Mouse (Mus musculus) myocyte (in vitro differentiated cells): Measurements from ENCODE around the gene Bean1. TPM values are rescaled to one million over a fixed set of nuclear protein-coding genes. Genes with fewer than 3 reads are reported as not detected.
A peak's percentile ranks its signal among the peaks of the same experiment; 100 is the strongest.

Experiments
- H3K27me3 ChIP-seq: one replicate; pipeline ENCODE4 v1.6.1; 2011; ENCODE audit not compliant: control insufficient read depth, insufficient read depth, insufficient read length
- H3K36me3 ChIP-seq: one replicate; pipeline ENCODE4 v1.6.1; 2011; ENCODE audit not compliant: control insufficient read depth, insufficient read depth
- H3K4me2 ChIP-seq: one replicate; pipeline ENCODE4 v1.6.1; 2011; ENCODE audit warnings: low read depth, control low read depth
- H3K4me3 ChIP-seq: one replicate; pipeline ENCODE4 v1.5.1; 2011; ENCODE audit warnings: mild to moderate bottlenecking, control low read depth, moderate library complexity
- H3K79me2 ChIP-seq: one replicate; pipeline ENCODE4 v1.6.1; 2011; ENCODE audit not compliant: control insufficient read depth, insufficient read depth
- H3ac ChIP-seq: one replicate; pipeline ENCODE4 v1.6.1; 2011; ENCODE audit not compliant: control insufficient read depth, insufficient read length
- CEBPB ChIP-seq: IDR thresholded peaks from 2 replicates; pipeline ENCODE4 v1.6.1; 2011; ENCODE audit warnings: mild to moderate bottlenecking, moderate library complexity; ENCODE audit not compliant: poor library complexity, insufficient read depth, severe bottlenecking
- E2F4 ChIP-seq: IDR thresholded peaks from one replicate; pipeline ENCODE4 v1.6.1; 2011; ENCODE audit warnings: mild to moderate bottlenecking, control low read depth, moderate library complexity; ENCODE audit not compliant: insufficient read depth
- MAX ChIP-seq: IDR thresholded peaks from one replicate; pipeline ENCODE4 v1.6.1; 2011; ENCODE audit warnings: low read depth, mild to moderate bottlenecking, control low read depth
- MYOD1 ChIP-seq, 3 experiments: IDR thresholded peaks; one replicate each; pipeline ENCODE4 v1.6.1; 2011; ENCODE audit warnings: control low read depth in 2 of 3, low read depth in 2 of 3, mild to moderate bottlenecking in 2 of 3, moderate library complexity in 1 of 3; ENCODE audit not compliant: insufficient read length in 2 of 3, control insufficient read depth in 1 of 3
- MYOG ChIP-seq, 3 experiments: IDR thresholded peaks; one replicate each; pipeline ENCODE4 v1.6.1; 2011; ENCODE audit warnings: control low read depth in 2 of 3, low read depth in 2 of 3, mild to moderate bottlenecking in 2 of 3; ENCODE audit not compliant: insufficient read length in 2 of 3, control insufficient read depth in 1 of 3, insufficient read depth in 1 of 3
- POLR2A ChIP-seq: IDR thresholded peaks from one replicate; pipeline ENCODE4 v1.6.1; 2011; ENCODE audit warnings: low read depth, mild to moderate bottlenecking, control low read depth, moderate library complexity; ENCODE audit not compliant: insufficient read length
- POLR2AphosphoS2 ChIP-seq: IDR thresholded peaks from one replicate; pipeline ENCODE4 v1.6.1; 2011; ENCODE audit warnings: low read depth, control low read depth; ENCODE audit not compliant: insufficient read length
- REST ChIP-seq: IDR thresholded peaks from one replicate; pipeline ENCODE4 v1.6.1; 2011; ENCODE audit warnings: mild to moderate bottlenecking, control low read depth, moderate library complexity; ENCODE audit not compliant: insufficient read depth, insufficient read length
- SRF ChIP-seq: IDR thresholded peaks from one replicate; pipeline ENCODE4 v1.6.1; 2011; ENCODE audit warnings: low read depth; ENCODE audit not compliant: control insufficient read depth, insufficient read length
- TCF12 ChIP-seq: IDR thresholded peaks from one replicate; pipeline ENCODE4 v1.6.1; 2011; ENCODE audit warnings: mild to moderate bottlenecking, control low read depth; ENCODE audit not compliant: poor library complexity, insufficient read depth, severe bottlenecking
- TCF3 ChIP-seq: IDR thresholded peaks from one replicate; pipeline ENCODE4 v1.6.1; 2011; ENCODE audit warnings: low read depth, control low read depth; ENCODE audit not compliant: insufficient read length
- USF1 ChIP-seq: IDR thresholded peaks from one replicate; pipeline ENCODE4 v1.6.1; 2011; ENCODE audit warnings: low read depth, mild to moderate bottlenecking, control low read depth, moderate library complexity
- polyA plus RNA-seq: library from polyadenylated mRNA; unstranded; fragments of >200 nt; fragmentation: generic; extraction: Trizol; gene quantifications from one replicate; pipeline ENCODE4 v1.2.1, GENCODE M21; 2012; ENCODE audit warnings: missing spikeins

Bean1 gene
- polyA plus RNA-seq, 1 experiment, result 0.34 TPM

- Histone ChIP-seq H3ac (no peak overlapping the region), H3K79me2 (no peaks in the 10 kb centered on the region), H3K4me2 (no peak overlapping the region), H3K27me3 (no peaks in the 10 kb centered on the region), H3K36me3 (no peaks in the 10 kb centered on the region), H3K4me3 (no peak overlapping the region)
- TF ChIP-seq REST (no peak), E2F4 (no peak)
Observed at GRCm38 (mm10) chr8:104145981-104146689, 24.1 kb upstream of the Bean1 start.

DNA sequence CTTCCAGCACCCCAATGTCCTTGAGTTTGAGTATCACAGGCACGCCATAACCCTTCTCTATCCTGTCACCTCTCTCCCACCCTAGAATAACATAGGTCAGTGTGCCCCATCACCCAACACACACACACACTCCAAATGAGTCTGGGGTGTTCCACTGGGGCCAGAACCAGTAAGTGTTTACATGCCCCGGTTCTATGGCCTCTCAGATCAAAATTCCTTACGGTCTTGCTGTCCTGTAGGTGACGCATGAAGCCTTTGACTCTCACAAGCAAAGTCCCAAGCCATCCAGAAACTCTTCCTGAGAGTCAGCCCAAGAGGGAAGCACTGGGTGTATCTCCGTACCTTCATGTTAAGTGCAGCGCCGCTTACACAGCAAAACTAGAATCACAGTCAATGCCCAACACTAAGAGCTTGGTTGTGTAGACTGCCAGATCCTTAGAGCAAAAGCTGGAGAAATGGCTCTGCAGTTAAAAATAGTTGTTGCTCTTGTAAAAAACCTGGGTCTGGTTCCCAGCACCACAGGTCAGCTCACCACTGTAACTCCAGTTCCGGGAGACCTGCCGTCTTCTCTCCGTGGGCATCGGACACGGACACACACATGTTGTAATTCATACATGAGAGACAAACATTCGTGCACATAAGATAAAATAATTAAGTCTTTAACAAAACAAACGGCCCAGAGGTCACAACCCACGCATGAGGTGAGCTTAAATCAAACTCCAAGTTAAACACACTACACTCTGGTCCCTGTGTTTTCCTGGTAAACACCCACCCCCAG is 23.3 kb upstream of the Bean1 start:
- Histone ChIP-seq H3K4me3 (no peak overlapping the region), H3K79me2 (no peaks in the 10 kb centered on the region), H3ac (no peak overlapping the region), H3K27me3 (no peaks in the 10 kb centered on the region), H3K36me3 (no peaks in the 10 kb centered on the region), H3K4me2 (no peak overlapping the region)
- TF ChIP-seq E2F4 (no peak), POLR2A (no peak), REST (no peak), SRF (no peak), MYOG (IDR thresholded peaks at IDR 0.05; ENCODE audit: control insufficient read depth in 1 of 3, insufficient read depth in 1 of 3, insufficient read length in 2 of 3, low read depth in 2 of 3) (no peak), TCF3 (no peak), CEBPB (no peak), MAX (no peak), TCF12 (no peak), POLR2AphosphoS2 (no peak), USF1 (no peak), MYOD1 (IDR thresholded peaks at IDR 0.05; ENCODE audit: control insufficient read depth in 1 of 3, insufficient read length in 2 of 3, low read depth in 2 of 3) (no peak)

- Histone ChIP-seq H3K27me3 (no peaks in the 10 kb centered on the region), H3K4me2 (no peak overlapping the region), H3K79me2 (no peaks in the 10 kb centered on the region), H3ac (peak overlapping the region; percentile 12), H3K4me3 (no peak overlapping the region), H3K36me3 (no peaks in the 10 kb centered on the region)
- TF ChIP-seq REST (no peak), POLR2AphosphoS2 (no peak), E2F4 (no peak), TCF3 (no peak), TCF12 (no peak)
Observed at GRCm38 (mm10) chr8:104147947-104148346, 22.3 kb upstream of the Bean1 start.

GRCm38 (mm10) chr8:104160731-104161130 is 9.5 kb upstream of the Bean1 start:
- Histone ChIP-seq H3K4me3 (no peak overlapping the region), H3ac (no peak overlapping the region), H3K79me2 (no peaks in the 10 kb centered on the region), H3K36me3 (no peaks in the 10 kb centered on the region), H3K27me3 (no peaks in the 10 kb centered on the region), H3K4me2 (no peak overlapping the region)
- TF ChIP-seq REST (no peak), MYOG (IDR thresholded peaks at IDR 0.05; ENCODE audit: control insufficient read depth in 1 of 3, insufficient read depth in 1 of 3, insufficient read length in 2 of 3, low read depth in 2 of 3) (no peak), MAX (no peak), E2F4 (no peak), SRF (no peak), POLR2AphosphoS2 (no peak), CEBPB (no peak), USF1 (no peak), TCF3 (no peak), POLR2A (no peak), TCF12 (no peak), MYOD1 (IDR thresholded peaks at IDR 0.05; ENCODE audit: control insufficient read depth in 1 of 3, insufficient read length in 2 of 3, low read depth in 2 of 3) (no peak)

DNA sequence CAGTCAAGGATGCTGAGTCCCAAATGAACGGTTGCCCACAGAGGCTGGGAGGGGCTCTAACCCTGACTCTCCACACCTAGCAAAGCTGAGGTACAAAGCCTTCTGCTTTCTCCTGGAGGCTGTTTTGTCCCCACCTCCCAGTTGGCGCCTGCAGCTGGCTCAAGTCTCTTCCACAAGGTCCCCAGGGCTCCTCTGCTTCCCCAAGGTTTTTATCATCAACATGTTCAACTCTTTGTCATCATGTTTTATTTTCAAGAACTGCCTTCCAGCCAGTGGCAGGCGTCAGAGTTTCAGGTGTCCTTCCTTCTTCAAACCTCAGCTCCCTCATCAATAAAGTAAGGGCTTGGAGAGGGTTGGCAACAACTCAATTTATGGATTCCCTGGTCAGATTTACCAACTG is 781 bp upstream of the Bean1 start:
- Histone ChIP-seq H3K79me2 (no peaks in the 10 kb centered on the region), H3K4me3 (no peak overlapping the region), H3K27me3 (no peaks in the 10 kb centered on the region), H3ac (no peak overlapping the region), H3K36me3 (no peaks in the 10 kb centered on the region), H3K4me2 (no peak overlapping the region)
- TF ChIP-seq POLR2A, result no peak
- no peak for TF ChIP-seq E2F4
- no peak for TF ChIP-seq MYOD1 (IDR thresholded peaks at IDR 0.05; ENCODE audit: control insufficient read depth in 1 of 3, insufficient read length in 2 of 3, low read depth in 2 of 3)
